Mouse (Mus musculus) intestine, postnatal 0 days (tissue): Measurements from ENCODE around the gene Wdr27. TPM values are rescaled to one million over a fixed set of nuclear protein-coding genes. Genes with fewer than 3 reads are reported as not detected.
"Not testable (repeated sequence)": the region's sequence is repeated elsewhere in the genome, so short reads cannot be mapped to it uniquely, and the experiment has no call there.

Experiments
- ATAC-seq: fragments of 200-750 bp; cut with Nextera tagmentation; 2 replicates; pipeline ENCODE4 v1.8.0; 2017; ENCODE audit warnings: mild to moderate bottlenecking, moderate TSS enrichment, moderate library complexity
- H3K27ac ChIP-seq: fragments of 300-500 bp; sonication (generic); 2 replicates; pipeline ENCODE4 v1.5.1; 2014; ENCODE audit warnings: mild to moderate bottlenecking, low read depth, low read length, moderate library complexity
- H3K27me3 ChIP-seq: fragments of 300-500 bp; sonication (generic); replicated peaks from 2 replicates; pipeline ENCODE4 v1.6.1; 2014; ENCODE audit warnings: low read length, mixed read lengths; ENCODE audit not compliant: control insufficient read depth, insufficient read depth
- H3K36me3 ChIP-seq: fragments of 300-500 bp; sonication (generic); 2 replicates; pipeline ENCODE4 v1.6.1; 2014; ENCODE audit warnings: mild to moderate bottlenecking, moderate library complexity; ENCODE audit not compliant: control insufficient read depth, insufficient read depth
- H3K4me1 ChIP-seq: fragments of 300-500 bp; sonication (generic); replicated peaks from 2 replicates; pipeline ENCODE4 v1.6.1; 2014; ENCODE audit warnings: antibody characterized with exemption, low read length, mixed read lengths; ENCODE audit not compliant: control insufficient read depth, insufficient read depth
- H3K4me2 ChIP-seq: fragments of 300-500 bp; sonication (generic); replicated peaks from 2 replicates; pipeline ENCODE4 v1.6.1; 2014; ENCODE audit warnings: low read depth, mild to moderate bottlenecking, moderate library complexity
- H3K4me3 ChIP-seq: fragments of 300-500 bp; sonication (generic); 2 replicates; pipeline ENCODE4 v1.5.1; 2014; ENCODE audit warnings: low read depth, low read length
- H3K9ac ChIP-seq: fragments of 300-500 bp; sonication (generic); 2 replicates; pipeline ENCODE4 v1.6.1; 2014; ENCODE audit warnings: mild to moderate bottlenecking, low read depth, low read length
- H3K9me3 ChIP-seq: fragments of 300-500 bp; sonication (generic); 2 replicates; pipeline ENCODE4 v1.6.1; 2016; ENCODE audit warnings: mixed run types; ENCODE audit not compliant: control insufficient read depth
- CTCF ChIP-seq: sonication (generic); IDR thresholded peaks from 2 replicates; pipeline ENCODE4 v1.5.1; 2016; ENCODE audit warnings: low read depth, mild to moderate bottlenecking, control low read depth, antibody characterized with exemption, moderate library complexity
- WGBS: fragments of 180-500 bp; shearing (Covaris S2); extraction: QIAGEN DNeasy Blood & Tissue Kit; methylation state at CpG from one replicate; pipeline ENCODE4 v1.1.7; 2014; 5-methylcytosine and 5-hydroxymethylcytosine counted together
- polyA plus RNA-seq: library from polyadenylated mRNA; unstranded; fragments of >200 nt; fragmentation: Nextera tagmentation; extraction: Ambion mirVana; gene quantifications from 2 replicates; pipeline ENCODE4 v1.2.1, GENCODE M21; 2015

Wdr27 gene
- polyA plus RNA-seq, 1 experiment from 2014 or later = 6.0 TPM

- 12% methylated on average over 16 of the region's 16 CpGs for WGBS
- no peak for TF ChIP-seq CTCF
- ATAC-seq = no peak
Observed at GRCm38 (mm10) chr17:14943729-14944059, 736 bp upstream of the Wdr27 start.

DNA sequence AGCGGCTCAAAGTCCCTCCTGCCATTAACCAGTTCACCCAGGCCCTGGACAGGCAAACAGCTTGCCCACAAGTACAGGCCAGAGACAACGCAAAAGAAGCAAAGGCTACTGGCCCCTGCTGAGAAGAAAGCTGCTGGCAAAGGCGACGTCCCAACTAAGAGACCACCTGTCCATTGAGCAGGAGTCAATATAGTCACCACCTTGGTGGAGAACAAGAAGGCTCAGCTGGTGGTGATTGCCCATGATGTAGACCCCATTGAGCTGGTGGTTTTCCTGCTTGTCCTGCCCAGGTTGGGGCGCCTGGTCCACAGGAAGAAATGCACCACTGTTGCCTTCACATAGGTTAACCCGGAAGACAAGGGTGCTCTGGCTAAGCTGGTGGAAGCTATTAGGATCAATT lies 777 bp downstream of the Wdr27 start:
- not testable (repeated sequence) for H3K9ac ChIP-seq, H3K27ac ChIP-seq, H3K27me3 ChIP-seq, H3K36me3 ChIP-seq, H3K9me3 ChIP-seq, ATAC-seq
- Histone ChIP-seq H3K4me1 (peaks cover 13% of the 10 kb centered on the region; the same call in 1 of the 2 replicates), H3K4me2 (peak overlapping the region; percentile 89), H3K4me3 (peak overlapping the region; percentile 84; the same call in 1 of the 2 replicates)
- WGBS = 68% methylated on average over 6 of the region's 6 CpGs

More at GRCm38 (mm10) chr17:14943729-14944059, 736 bp upstream of the Wdr27 start:
- Histone ChIP-seq H3K27ac (peak overlapping the region; percentile 81), H3K27me3 (no peaks in the 10 kb centered on the region), H3K9me3 (no peaks in the 10 kb centered on the region), H3K9ac (peak overlapping the region; percentile 66), H3K36me3 (peaks cover 10% of the 10 kb centered on the region; the same call in 1 of the 2 replicates), H3K4me2 (peak overlapping the region; percentile 89), H3K4me1 (peaks cover 13% of the 10 kb centered on the region; the same call in 1 of the 2 replicates), H3K4me3 (peak overlapping the region; percentile 84)

DNA sequence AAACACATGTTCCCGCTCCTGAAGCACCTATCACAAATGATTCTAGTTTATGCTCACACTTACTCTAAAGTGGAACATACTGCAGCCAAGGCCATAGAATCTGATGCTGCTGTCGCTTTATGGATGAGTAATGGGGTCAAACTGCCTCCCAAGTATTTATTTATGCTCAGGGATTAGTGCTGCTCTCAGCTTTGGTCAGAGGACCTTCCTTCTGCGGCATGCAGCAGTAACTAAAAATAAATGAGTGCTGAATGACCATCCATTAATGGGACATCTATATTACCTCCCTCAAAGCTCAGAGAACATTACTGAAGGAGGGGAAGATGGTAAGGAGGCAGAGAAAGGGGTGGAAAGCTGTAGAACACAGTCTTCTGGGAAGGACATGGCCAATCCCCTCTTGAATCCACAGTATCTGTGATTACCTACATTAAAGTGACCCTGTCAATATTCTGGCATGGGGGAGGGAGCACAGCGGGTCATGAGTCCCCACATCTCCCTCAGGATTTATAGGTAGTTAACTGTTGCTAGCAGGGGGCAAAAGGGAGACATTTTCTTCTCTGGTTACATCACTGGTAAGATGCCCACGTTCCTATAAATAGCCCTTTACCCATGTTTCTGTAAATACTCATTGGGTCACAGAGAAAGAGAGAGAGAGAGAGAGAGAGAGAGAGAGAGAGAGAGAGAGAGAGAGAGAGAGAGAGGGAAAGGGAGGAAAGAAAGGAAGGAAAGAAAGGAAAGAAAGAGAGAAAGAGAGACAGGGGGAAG lies 6.9 kb downstream of the Wdr27 start:
- Histone ChIP-seq H3K4me1 (no peaks in the 10 kb centered on the region), H3K9ac (no peak overlapping the region), H3K27ac (no peak overlapping the region), H3K4me3 (no peak overlapping the region), H3K27me3 (no peaks in the 10 kb centered on the region), H3K9me3 (no peaks in the 10 kb centered on the region), H3K36me3 (no peaks in the 10 kb centered on the region), H3K4me2 (no peak overlapping the region)
- ATAC-seq = no peak
- 61% methylated on average over 5 of the region's 5 CpGs for whole genome bisulfite sequencing
- no peak for TF ChIP-seq CTCF

- 55% methylated on average over 14 of the region's 14 CpGs for WGBS
- not testable (repeated sequence) for H3K4me2 ChIP-seq, H3K36me3 ChIP-seq, H3K9ac ChIP-seq, ATAC-seq, H3K27me3 ChIP-seq, H3K9me3 ChIP-seq, H3K4me3 ChIP-seq, H3K4me1 ChIP-seq, H3K27ac ChIP-seq
Observed at GRCm38 (mm10) chr17:14935280-14935679, 7.7 kb downstream of the Wdr27 start.

GRCm38 (mm10) chr17:14931469-14931868 lies 11.5 kb downstream of the Wdr27 start:
- Histone ChIP-seq H3K27ac (no peak overlapping the region), H3K36me3 (no peaks in the 10 kb centered on the region), H3K9me3 (no peaks in the 10 kb centered on the region), H3K4me3 (no peak overlapping the region), H3K9ac (no peak overlapping the region), H3K4me1 (no peaks in the 10 kb centered on the region), H3K4me2 (no peak overlapping the region), H3K27me3 (no peaks in the 10 kb centered on the region)
- 82% methylated on average over 5 of the region's 5 CpGs for WGBS
- ATAC-seq = no peak
- no peak for TF ChIP-seq CTCF

DNA sequence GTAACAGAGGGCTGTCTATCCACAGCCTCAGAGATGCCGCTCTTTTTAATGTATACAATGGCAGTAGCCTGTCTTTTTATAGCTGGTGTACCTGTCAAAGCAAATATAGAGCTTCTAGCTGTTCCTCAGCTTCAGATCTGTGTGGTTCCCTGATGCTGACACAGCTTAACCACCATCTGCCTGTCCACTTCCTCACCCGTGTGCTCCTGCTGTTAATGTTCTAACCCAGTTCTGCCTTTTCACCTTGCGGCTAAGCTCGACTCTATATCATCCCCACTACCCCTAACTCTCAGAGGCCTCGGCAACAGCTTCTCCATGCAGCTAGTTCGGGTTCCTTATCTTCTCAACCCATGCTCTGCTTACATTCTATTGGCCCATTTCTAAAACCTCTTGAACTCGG lies 12.3 kb downstream of the Wdr27 start:
- no peaks in the 10 kb centered on the region for H3K9me3 ChIP-seq
- ATAC-seq = no peak
- H3K4me3 ChIP-seq = no peak overlapping the region
- no peak overlapping the region for H3K4me2 ChIP-seq
- TF ChIP-seq CTCF = no peak
- no peaks in the 10 kb centered on the region for H3K4me1 ChIP-seq
- no peak overlapping the region for H3K9ac ChIP-seq
- no peak overlapping the region for H3K27ac ChIP-seq
- no peaks in the 10 kb centered on the region for H3K36me3 ChIP-seq
- no peaks in the 10 kb centered on the region for H3K27me3 ChIP-seq
- 78% methylated on average over 7 of the region's 7 CpGs for WGBS
